Mouse (Mus musculus) embryonic fibroblast, embryonic 13.5 days (primary cell): ENCODE data around the gene Hoxb5.

ENCODE experiments used
- CTCF ChIP-seq: IDR thresholded peaks from 2 replicates; pipeline ENCODE4 v1.5.1; 2011; ENCODE audit warnings: mild to moderate bottlenecking, control low read depth, low read length, moderate library complexity, borderline replicate concordance; ENCODE audit not compliant: insufficient read depth
- POLR2A ChIP-seq: IDR thresholded peaks from 2 replicates; pipeline ENCODE4 v1.6.1; 2011; ENCODE audit warnings: low read depth, mild to moderate bottlenecking, control low read depth, low read length, moderate library complexity

DNA sequence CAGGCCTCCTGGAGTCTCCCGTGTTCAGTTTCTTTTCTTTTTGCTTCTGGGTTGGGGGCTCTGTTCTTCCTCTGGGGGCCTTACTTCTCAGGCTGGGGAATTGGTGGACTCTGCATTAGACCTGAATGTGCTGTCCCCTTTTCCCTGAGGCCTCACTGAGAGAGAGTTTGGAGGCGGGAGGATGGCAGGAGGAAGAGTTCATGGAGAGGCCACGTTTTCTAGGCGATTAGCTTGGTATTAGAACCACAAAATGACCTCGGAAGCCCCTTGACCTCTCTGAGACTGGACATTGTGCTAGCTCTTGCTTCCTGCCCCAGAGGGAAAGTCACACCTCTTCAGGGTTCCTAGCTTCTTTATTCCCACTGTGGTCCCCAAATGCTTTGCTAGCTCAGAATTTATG is 21.0 kb downstream of the Hoxb5 start:
- TF ChIP-seq CTCF (no peak), POLR2A (no peak)
